Mouse (Mus musculus) Patski (cell line): ENCODE data around the gene Lrrc36. TPM values are rescaled to one million over a fixed set of nuclear protein-coding genes. Genes with fewer than 3 reads are reported as not detected.

Experiments used
- ATAC-seq: fragments of 100-300 bp; one replicate; pipeline ENCODE4 v1.8.0; 2021
- CTCF ChIA-PET: fragments of 350-600 bp; sonication (Branson Sonifier 250); formaldehyde crosslinking; loops from one replicate; lab custom pipeline; 2022; ENCODE audit warnings: inconsistent platforms; lab: Charles Lee
- POLR2A ChIA-PET: fragments of 350-600 bp; sonication (Branson Sonifier 250); formaldehyde crosslinking; loops from one replicate; lab custom pipeline; 2022; ENCODE audit warnings: antibody characterized with exemption, inconsistent platforms; lab: Charles Lee
- DNase-seq: peaks from one replicate; pipeline ENCODE4 v3.0.0-alpha.2; 2011; ENCODE audit warnings: low read depth, low spot score
- H3K27me3 ChIP-seq: fragments of 371-371 bp; one replicate; pipeline ENCODE4 v1.5.1; 2021
- CTCF ChIP-seq: fragments of 100-300 bp; IDR thresholded peaks from one replicate; pipeline ENCODE4 v1.5.1; 2021
- in situ Hi-C: fragments of 300-500 bp; cut with MboI; formaldehyde crosslinking; loops from 3 replicates; pipeline ENCODE4 v1.11.1; 2018; ENCODE audit warnings: low pct_unique_long_range_greater_than_20kb, mixed read lengths
- polyA plus RNA-seq: library from polyadenylated mRNA; unstranded; gene quantifications from one replicate; pipeline ENCODE4 v1.2.3, GENCODE M21; 2021

Lrrc36 gene
- polyA plus RNA-seq, 1 experiment from 2014 or later, result not detected

DNA sequence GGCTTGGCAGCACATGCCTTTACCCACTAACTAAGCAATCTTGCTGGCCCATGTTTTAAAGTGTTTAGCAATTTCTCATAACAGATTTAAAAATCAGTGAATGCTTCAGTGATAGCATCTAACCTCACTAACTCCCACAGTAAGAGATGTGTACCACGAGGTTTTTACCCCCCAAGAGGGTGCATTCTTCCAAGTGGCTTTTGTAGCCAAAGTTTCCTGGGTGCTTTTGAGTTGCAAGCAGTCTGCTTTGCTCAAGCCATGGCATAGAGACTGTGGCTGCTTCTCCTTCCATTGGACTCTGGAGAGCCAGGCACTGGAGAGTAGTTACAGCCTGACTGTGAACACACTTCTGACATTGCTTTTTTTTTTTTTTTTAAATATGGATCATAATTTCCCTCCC is 75.9 kb downstream of the Lrrc36 start:
- H3K27me3 ChIP-seq, result no peaks in the 10 kb centered on the region
- ChIA-PET POLR2A (interaction anchor here (0.6 to 1.1 kb wide), 3 partner anchors 29 to 45 kb away, joined by 3 read pairs; partner anchors contain the start of gene Hsd11b2), CTCF (interaction anchor here (1.1 to 1.7 kb wide), 4 partner anchors 12 to 77 kb away, joined by 4 read pairs; partner anchors contain the start of gene Atp6v0d1)
- no peak for TF ChIP-seq CTCF
- ATAC-seq (peak; percentile 51), DNase-seq (peak; percentile 71)
- in situ Hi-C loops, result loop anchor here (5.0 kb wide), 2 partner anchors 33 to 63 kb away; no protein-coding TSS in a partner anchor

DNA sequence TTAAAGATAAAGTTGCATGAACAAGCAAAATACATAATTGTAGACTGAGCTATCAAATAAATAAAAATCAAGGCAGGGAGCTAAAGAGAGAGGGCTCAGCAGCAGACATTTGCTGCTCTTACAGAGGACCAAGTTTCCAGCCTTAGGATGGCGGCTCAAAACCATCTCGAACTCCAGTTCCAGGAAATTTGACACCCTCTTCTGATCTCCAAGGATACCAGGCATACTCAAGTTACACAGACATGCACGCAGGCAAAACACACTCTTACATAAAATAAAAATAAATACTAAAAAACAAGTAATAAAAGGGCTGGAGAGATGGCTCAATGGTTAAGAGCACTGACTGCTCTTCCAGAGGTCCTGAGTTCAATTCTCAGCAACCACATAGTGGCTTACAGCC is 80.1 kb downstream of the Lrrc36 start:
- ChIA-PET POLR2A (interaction anchor here (0.8 to 1.3 kb wide), 3 partner anchors 10 to 55 kb away, joined by 3 to 5 read pairs (median 4); no protein-coding TSS in a partner anchor), CTCF (interaction anchor here (1.5 to 3.1 kb wide), 4 partner anchors 8 to 22 kb away, joined by 5 to 15 read pairs (median 10); no protein-coding TSS in a partner anchor)
- ATAC-seq (no peak), DNase-seq (no peak)
- no peaks in the 10 kb centered on the region for H3K27me3 ChIP-seq
- TF ChIP-seq CTCF, result no peak
- in situ Hi-C loops, result no loop called here

DNA sequence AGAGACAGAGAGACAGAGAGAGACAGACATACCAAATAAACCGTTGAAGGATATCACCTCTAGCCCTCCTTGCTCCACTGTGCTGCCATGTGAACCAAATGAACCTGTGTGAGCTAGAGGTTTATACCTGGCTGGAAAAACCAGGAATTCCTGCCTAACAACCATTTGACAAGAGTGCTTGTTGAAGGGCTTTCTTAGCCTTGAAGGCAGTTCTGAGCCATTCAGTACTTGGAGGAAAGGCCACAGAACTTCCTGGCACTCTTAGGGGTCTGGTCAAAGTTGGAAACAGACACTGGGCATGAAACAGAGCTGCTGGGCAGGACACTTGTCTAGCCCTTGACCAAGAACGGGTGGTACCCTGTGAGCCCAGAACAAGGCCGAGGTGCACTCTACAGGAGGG is 81.2 kb downstream of the Lrrc36 start:
- no peak for ATAC-seq
- in situ Hi-C loops, result no loop called here
- POLR2A ChIA-PET, result interaction anchor here (0.5 to 1.4 kb wide), 2 partner anchors 21 to 98 kb away, joined by 4 to 5 read pairs; no protein-coding TSS in a partner anchor
- no peaks in the 10 kb centered on the region for H3K27me3 ChIP-seq
- CTCF ChIA-PET, result interaction anchor here (1.5 to 2.7 kb wide), 4 partner anchors 11 to 21 kb away, joined by 4 to 15 read pairs (median 6); no protein-coding TSS in a partner anchor
- DNase-seq, result no peak
- no peak for TF ChIP-seq CTCF

DNA sequence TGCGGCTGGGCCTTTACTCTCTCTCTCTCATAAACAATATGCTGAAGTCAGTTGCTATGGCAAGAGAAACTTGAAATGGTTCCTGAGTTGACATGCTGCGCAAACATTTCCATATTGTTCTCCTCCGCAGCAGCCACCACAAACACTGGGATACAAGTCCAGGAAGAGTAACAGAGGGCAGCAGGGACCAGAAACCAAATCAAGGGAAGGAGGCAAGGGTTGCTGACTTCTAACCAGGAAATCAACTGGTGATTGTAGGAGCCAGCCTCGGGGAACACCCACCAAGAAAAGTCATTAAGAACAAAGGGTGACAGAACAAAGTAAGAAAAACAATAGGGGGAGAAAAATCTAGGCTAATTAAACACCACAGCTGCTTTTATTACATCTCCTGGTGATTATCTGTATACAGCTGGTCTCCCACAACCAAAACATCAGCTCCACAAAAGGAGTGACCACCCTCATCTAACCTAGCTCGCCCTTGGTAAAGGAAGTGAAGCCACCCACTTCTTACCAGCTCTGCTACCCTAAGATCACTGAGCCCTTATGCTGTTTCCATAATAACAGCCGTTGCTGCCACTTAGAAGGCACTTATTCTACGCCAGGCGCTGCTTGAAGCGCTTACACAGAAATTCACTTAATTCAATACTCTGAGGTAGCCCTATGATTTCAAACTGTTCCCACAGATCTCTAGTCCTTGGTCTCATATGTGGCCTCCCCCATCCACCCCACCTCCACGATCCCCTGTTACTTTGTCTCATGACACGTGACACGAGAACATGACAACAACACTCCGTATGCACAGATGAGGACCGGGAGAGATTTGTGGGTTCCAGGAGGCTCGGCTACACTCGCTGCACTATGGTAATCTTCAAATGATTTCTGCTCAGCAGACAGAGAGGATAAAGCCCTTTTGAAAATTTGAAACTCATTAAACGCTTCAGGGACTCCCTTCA is 82.3 kb downstream of the Lrrc36 start:
- H3K27me3 ChIP-seq, result no peaks in the 10 kb centered on the region
- POLR2A ChIA-PET, result interaction anchor here (1.3 to 1.6 kb wide), 3 partner anchors 11 to 20 kb away, joined by 3 to 4 read pairs (median 4); no protein-coding TSS in a partner anchor
- DNase-seq (no peak), ATAC-seq (no peak)
- no peak for TF ChIP-seq CTCF
- CTCF ChIA-PET, result interaction anchor here (0.7 to 2.7 kb wide), 4 partner anchors 12 to 48 kb away, joined by 3 to 15 read pairs (median 4); no protein-coding TSS in a partner anchor
- in situ Hi-C loops, result no loop called here

DNA sequence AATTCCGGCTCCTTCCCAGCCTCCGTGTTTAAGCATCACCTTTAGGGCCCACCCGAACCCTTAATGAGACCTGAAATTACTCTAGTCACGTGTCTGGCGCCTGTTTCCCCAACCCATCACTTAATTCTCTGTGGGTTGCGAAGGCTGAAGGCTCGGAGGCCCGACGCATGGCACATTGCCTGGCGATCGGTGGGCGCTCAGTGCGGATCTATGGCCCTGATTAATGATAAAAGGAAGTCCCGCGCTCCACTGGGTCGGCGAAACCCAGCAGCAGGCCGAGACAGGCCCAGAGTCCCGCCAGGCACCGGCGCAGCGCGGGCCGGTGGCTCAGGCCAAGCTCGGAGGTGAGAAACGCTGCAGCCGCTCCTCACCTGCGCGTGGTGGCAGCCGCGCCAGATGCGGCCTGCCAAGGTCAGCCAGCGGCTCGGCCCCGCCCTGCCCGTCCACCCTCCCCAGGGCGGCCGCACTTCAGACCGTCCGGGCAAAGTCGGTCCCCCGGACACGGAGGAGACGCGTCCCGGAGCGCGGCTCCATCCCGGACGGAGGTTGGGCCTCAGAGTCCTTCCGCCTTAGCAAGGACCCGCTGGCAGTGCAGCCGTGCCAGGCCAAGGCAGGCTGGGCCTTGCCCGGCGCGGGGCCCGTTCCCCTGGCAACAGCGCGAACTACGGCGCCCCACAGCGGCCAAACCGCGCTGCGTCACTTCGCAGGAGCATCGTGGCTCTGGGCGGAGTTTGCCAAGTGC is 83.2 kb downstream of the Lrrc36 start, which contains the start of gene Zdhhc1:
Gene Zdhhc1 (minus strand): TSS at position 464 of the 742 bp plus-strand sequence.
- no peak for DNase-seq
- TF ChIP-seq CTCF, result peak; percentile 99
- H3K27me3 ChIP-seq, result no peaks in the 10 kb centered on the region
- in situ Hi-C loops, result no loop called here
- ChIA-PET POLR2A (interaction anchor here (1.3 to 1.6 kb wide), 2 partner anchors 12 to 19 kb away, joined by 3 to 4 read pairs; no protein-coding TSS in a partner anchor), CTCF (no interaction called here)
- peak; percentile 82 for ATAC-seq

DNA sequence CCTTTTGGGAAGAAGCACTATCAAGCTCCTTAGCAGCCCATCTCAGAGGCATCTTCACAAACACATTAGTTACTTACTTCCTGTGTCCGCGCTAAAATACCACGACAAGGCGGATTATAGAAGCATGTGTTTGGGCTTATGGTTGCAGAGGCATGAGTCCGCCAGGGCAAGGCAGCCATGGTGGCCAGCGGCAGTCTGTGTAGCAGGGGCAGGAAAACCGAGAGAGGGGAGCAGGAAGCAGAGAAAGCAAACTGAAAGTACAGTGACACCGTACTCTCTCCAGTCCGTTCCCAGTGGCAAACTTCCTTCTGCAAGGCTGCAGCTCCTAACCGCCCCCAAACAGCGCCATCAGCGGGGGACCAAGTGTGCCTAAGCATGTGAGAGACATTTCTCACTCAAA is 86.4 kb downstream of the Lrrc36 start:
- DNase-seq (no peak), ATAC-seq (peak; percentile 34)
- POLR2A ChIA-PET, result no interaction called here
- H3K27me3 ChIP-seq, result no peaks in the 10 kb centered on the region
- no peak for TF ChIP-seq CTCF
- in situ Hi-C loops, result no loop called here
- CTCF ChIA-PET, result interaction anchor here (1.6 kb wide), 1 partner anchor 32 kb away, joined by 3 read pairs; no protein-coding TSS in a partner anchor

DNA sequence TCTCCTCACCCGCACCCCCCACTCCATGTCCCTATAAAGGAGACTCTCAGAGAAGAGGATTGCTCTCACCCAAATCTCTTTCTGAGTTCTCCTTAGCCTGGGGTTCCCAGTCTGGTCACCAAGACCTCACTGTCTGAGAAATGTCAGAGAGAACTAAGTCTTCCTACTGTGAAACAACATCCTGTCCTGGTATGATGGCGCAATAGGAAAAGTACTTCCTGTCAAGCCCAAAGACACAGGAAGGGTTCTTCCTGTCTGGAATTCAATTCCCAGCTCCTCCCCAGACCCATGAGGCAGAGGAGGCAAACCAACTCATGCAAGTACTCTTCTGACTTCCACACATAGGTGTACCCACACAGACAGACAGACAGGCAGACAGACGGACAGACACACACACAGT is 91.2 kb downstream of the Lrrc36 start:
- DNase-seq, result no peak
- no peak for TF ChIP-seq CTCF
- ChIA-PET POLR2A (no interaction called here), CTCF (interaction anchor here (3.5 kb wide), 1 partner anchor 11 kb away, joined by 18 read pairs; no protein-coding TSS in a partner anchor)
- in situ Hi-C loops, result no loop called here
- H3K27me3 ChIP-seq, result no peaks in the 10 kb centered on the region
- no peak for ATAC-seq

DNA sequence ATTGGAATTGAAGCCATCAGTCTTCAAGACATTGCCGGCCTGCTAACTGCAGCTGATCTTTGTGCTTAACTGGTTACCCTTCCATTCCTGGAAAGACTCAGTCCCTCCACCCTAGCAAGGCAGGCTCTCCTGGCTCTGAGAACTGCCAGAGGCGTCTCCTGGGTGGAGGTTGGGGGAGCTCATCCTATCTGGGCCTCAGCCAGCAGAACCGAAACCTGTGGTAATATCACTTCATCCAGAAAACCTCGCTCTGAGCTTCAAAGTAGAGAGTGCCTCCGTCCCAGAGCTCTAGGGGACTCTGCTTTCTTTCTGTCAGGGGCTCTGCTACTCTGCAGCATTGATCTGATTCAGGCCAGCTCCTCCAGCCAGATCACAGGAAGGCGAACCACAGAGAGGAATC is 93.6 kb downstream of the Lrrc36 start:
- in situ Hi-C loops, result no loop called here
- ATAC-seq (no peak), DNase-seq (no peak)
- TF ChIP-seq CTCF, result no peak
- H3K27me3 ChIP-seq, result no peaks in the 10 kb centered on the region
- POLR2A ChIA-PET, result interaction anchor here (0.5 to 1.1 kb wide), 2 partner anchors 25 to 143 kb away, joined by 3 to 5 read pairs; no protein-coding TSS in a partner anchor
- CTCF ChIA-PET, result interaction anchor here (1.3 to 3.5 kb wide), 2 partner anchors 8 to 45 kb away, joined by 3 to 18 read pairs; no protein-coding TSS in a partner anchor

DNA sequence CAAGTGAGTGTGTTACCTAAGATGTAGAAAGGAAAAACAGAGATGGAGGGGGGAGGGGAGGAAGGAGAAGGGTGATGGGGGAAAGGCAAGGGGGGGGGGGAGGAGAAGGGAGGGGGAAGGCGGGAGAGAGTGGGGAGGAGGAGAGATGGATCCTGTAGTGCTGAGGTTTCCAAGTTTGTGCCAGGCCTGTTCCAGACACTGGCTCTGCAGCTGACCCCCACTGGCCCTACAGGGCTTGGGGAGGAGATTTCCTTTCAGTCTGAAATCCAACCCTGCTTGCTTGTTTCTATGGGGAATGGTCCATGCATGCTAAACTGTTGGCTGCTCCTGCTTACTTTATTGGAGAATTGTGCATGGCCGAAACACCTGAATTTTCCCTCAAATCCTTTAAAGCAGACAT is 95.4 kb downstream of the Lrrc36 start:
- POLR2A ChIA-PET, result no interaction called here
- no peak for TF ChIP-seq CTCF
- ATAC-seq (no peak), DNase-seq (no peak)
- H3K27me3 ChIP-seq, result no peaks in the 10 kb centered on the region
- CTCF ChIA-PET, result no interaction called here
- in situ Hi-C loops, result no loop called here
